Mouse (Mus musculus) heart, embryonic 12.5 days (tissue): Measurements from ENCODE around the gene Asb17. TPM values are rescaled to one million over a fixed set of nuclear protein-coding genes. Genes with fewer than 3 reads are reported as not detected.
A peak's percentile ranks its signal among the peaks of the same experiment; 100 is the strongest.
"Not testable (repeated sequence)": the region's sequence is repeated elsewhere in the genome, so short reads cannot be mapped to it uniquely, and the experiment has no call there.

Experiments used
- ATAC-seq: fragments of 200-750 bp; cut with Nextera tagmentation; 2 replicates; pipeline ENCODE4 v1.8.0; 2017; ENCODE audit warnings: moderate TSS enrichment, moderate library complexity; ENCODE audit not compliant: insufficient number of reproducible peaks, low FRiP score
- H3K27ac ChIP-seq: fragments of 300-500 bp; sonication (generic); 2 replicates; pipeline ENCODE4 v1.5.1; 2016; ENCODE audit warnings: mild to moderate bottlenecking, moderate library complexity; ENCODE audit not compliant: poor library complexity, severe bottlenecking
- H3K27me3 ChIP-seq: fragments of 300-500 bp; sonication (generic); replicated peaks from 2 replicates; pipeline ENCODE4 v1.6.1; 2016; ENCODE audit warnings: mild to moderate bottlenecking, moderate library complexity
- H3K36me3 ChIP-seq: fragments of 300-500 bp; sonication (generic); 2 replicates; pipeline ENCODE4 v1.6.1; 2016; ENCODE audit warnings: mild to moderate bottlenecking, moderate library complexity
- H3K4me1 ChIP-seq: fragments of 300-500 bp; sonication (generic); replicated peaks from 2 replicates; pipeline ENCODE4 v1.6.1; 2016; ENCODE audit warnings: mild to moderate bottlenecking
- H3K4me2 ChIP-seq: fragments of 300-500 bp; sonication (generic); 2 replicates; pipeline ENCODE4 v1.6.1; 2016; ENCODE audit warnings: mild to moderate bottlenecking, moderate library complexity
- H3K4me3 ChIP-seq: fragments of 300-500 bp; sonication (generic); 2 replicates; pipeline ENCODE4 v1.5.1; 2016; ENCODE audit warnings: mild to moderate bottlenecking
- H3K9ac ChIP-seq: fragments of 300-500 bp; sonication (generic); 2 replicates; pipeline ENCODE4 v1.6.1; 2016; ENCODE audit warnings: mild to moderate bottlenecking, moderate library complexity
- H3K9me3 ChIP-seq: fragments of 300-500 bp; sonication (generic); replicated peaks from 2 replicates; pipeline ENCODE4 v1.6.1; 2016; ENCODE audit warnings: mild to moderate bottlenecking, moderate library complexity
- WGBS: fragments of 180-500 bp; shearing (Covaris S2); methylation state at CpG from one replicate; pipeline ENCODE4 v1.1.7; 2016; 5-methylcytosine and 5-hydroxymethylcytosine counted together
- polyA plus RNA-seq: library from polyadenylated mRNA; unstranded; fragments of >200 nt; fragmentation: Nextera tagmentation; extraction: Ambion mirVana; gene quantifications from 2 replicates; pipeline ENCODE4 v1.2.1, GENCODE M21; 2016

Asb17 gene
- polyA plus RNA-seq, 1 experiment from 2014 or later: 0.70 TPM

DNA sequence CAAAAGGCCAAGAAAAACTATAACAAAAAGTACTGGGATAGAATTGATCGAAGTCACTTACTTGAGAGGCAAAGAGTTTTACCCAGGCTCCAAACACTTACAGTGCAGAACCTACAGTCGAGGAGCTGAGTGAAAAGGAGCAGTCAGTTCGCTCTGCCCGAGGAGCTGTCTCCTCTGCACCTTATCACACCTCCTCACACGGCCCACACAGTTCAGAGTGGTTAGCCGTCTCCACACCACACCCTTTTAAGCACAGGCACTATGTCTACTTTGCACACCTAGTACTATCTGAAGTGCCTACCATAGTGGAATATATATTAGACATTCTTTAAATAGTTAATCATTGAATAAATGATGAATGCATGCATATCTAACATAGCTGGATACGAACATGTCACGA, 8.3 kb downstream of the Asb17 start:
- Histone ChIP-seq H3K4me3 (no peak overlapping the region), H3K36me3 (no peaks in the 10 kb centered on the region), H3K9ac (no peak overlapping the region), H3K4me1 (peaks cover 14% of the 10 kb centered on the region), H3K27me3 (peaks cover 48% of the 10 kb centered on the region), H3K4me2 (no peak overlapping the region), H3K27ac (no peak overlapping the region), H3K9me3 (no peaks in the 10 kb centered on the region)
- peak; percentile 91 for ATAC-seq
- 40% methylated on average over 8 of the region's 8 CpGs for WGBS

DNA sequence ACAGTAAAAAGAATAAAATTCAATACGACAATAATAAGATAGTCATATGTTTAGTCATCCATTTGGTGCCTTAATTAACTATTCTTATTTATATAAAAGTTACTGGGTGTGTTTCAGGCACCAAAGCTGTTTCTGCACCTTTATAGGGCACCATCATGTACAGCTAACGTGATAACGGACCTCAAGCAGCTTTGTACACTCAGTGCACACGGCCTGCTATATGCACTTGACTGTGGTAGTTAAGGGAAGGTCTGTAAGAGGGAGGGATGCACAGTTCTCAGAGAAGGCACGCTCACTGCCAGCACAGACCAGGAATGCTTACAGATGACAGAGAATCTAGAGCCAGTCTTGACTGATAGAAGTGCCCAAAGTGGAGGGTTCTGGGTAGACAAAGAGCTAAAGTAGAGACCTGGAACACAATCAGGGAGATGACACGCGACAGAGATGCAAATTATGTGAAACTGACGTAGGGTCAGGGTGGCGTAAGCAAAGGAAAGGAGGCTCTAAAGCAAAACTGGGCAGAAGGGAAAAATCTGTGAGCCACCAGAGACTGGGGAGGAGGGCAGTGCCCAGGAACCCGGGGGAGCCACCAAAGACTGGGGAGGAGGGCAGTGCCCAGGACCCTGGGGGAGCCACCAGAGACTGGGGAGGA, 14.5 kb downstream of the Asb17 start:
- Histone ChIP-seq H3K36me3 (no peaks in the 10 kb centered on the region), H3K9ac (no peak overlapping the region), H3K4me2 (no peak overlapping the region), H3K27ac (no peak overlapping the region), H3K4me3 (no peak overlapping the region), H3K9me3 (no peaks in the 10 kb centered on the region), H3K4me1 (no peaks in the 10 kb centered on the region), H3K27me3 (peaks cover 39% of the 10 kb centered on the region)
- WGBS: 75% methylated on average over 10 of the region's 10 CpGs
- ATAC-seq: no peak

DNA sequence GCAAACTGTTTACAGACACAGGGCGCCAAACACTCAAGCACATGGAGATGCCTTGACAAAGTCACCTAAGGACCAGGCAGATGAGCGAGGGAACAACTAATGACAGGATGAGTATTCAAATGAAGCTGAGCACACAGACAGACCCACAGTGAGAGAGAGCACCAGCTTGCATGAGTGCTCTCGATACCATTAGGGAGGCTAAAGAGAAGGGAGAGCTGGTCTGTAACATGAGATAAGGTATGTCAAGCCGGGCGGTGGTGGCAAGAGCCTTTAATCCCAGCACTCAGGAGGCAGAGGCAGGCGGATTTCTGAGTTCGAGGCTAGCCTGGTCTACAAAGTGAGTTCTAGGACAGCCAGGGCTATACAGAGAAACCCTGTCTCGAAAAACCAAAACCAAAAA, 16.4 kb downstream of the Asb17 start:
- not testable (repeated sequence) for ATAC-seq, H3K9ac ChIP-seq, H3K9me3 ChIP-seq, H3K4me1 ChIP-seq, H3K4me2 ChIP-seq, H3K36me3 ChIP-seq, H3K27ac ChIP-seq, H3K4me3 ChIP-seq
- peaks cover 24% of the 10 kb centered on the region for H3K27me3 ChIP-seq
- 76% methylated on average over 8 of the region's 8 CpGs for WGBS

DNA sequence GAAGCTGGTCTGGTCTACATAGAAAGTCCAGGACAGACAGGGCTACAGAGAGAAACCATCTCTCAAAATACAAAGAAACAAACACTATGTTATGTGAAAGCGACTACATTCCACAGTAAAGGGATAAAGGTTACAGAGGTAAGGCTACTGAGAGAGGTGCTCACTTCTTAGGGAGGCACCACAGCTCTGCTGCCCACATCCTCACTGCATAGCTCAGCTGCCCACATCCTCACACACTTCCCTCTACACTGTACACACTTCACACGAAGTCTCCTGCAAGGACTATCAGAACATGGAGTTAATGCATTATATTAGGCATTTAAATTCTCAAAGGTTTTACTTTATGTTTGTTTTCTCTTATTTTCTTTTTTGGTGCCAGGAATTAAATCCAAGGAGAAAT, 19.8 kb downstream of the Asb17 start:
- H3K9ac ChIP-seq: no peak overlapping the region
- no peak overlapping the region for H3K4me3 ChIP-seq
- H3K4me2 ChIP-seq: no peak overlapping the region
- H3K36me3 ChIP-seq: no peaks in the 10 kb centered on the region
- H3K27ac ChIP-seq: no peak overlapping the region
- no peaks in the 10 kb centered on the region for H3K9me3 ChIP-seq
- H3K27me3 ChIP-seq: peaks cover 14% of the 10 kb centered on the region
- WGBS: 64% methylated on average over 2 of the region's 2 CpGs
- H3K4me1 ChIP-seq: no peaks in the 10 kb centered on the region
- no peak for ATAC-seq

- Histone ChIP-seq H3K27ac (no peak overlapping the region), H3K27me3 (peaks cover 4% of the 10 kb centered on the region; the same call in 1 of the 2 replicates), H3K4me1 (no peaks in the 10 kb centered on the region), H3K4me2 (no peak overlapping the region), H3K9me3 (no peaks in the 10 kb centered on the region), H3K9ac (no peak overlapping the region), H3K36me3 (no peaks in the 10 kb centered on the region), H3K4me3 (no peak overlapping the region)
- ATAC-seq: no peak
- WGBS: 73% methylated on average over 4 of the region's 4 CpGs
These were observed 20.8 kb downstream of the Asb17 start for GRCm38 (mm10) chr3:153864636-153865429.

GRCm38 (mm10) chr3:153867149-153868136, 23.4 kb downstream of the Asb17 start:
- no peaks in the 10 kb centered on the region for H3K4me1 ChIP-seq
- no peak overlapping the region for H3K27ac ChIP-seq
- H3K9ac ChIP-seq: no peak overlapping the region
- H3K4me3 ChIP-seq: no peak overlapping the region
- no peak for ATAC-seq
- no peaks in the 10 kb centered on the region for H3K36me3 ChIP-seq
- 73% methylated on average over 14 of the region's 14 CpGs for WGBS
- H3K9me3 ChIP-seq: no peaks in the 10 kb centered on the region
- no peaks in the 10 kb centered on the region for H3K27me3 ChIP-seq
- H3K4me2 ChIP-seq: no peak overlapping the region

DNA sequence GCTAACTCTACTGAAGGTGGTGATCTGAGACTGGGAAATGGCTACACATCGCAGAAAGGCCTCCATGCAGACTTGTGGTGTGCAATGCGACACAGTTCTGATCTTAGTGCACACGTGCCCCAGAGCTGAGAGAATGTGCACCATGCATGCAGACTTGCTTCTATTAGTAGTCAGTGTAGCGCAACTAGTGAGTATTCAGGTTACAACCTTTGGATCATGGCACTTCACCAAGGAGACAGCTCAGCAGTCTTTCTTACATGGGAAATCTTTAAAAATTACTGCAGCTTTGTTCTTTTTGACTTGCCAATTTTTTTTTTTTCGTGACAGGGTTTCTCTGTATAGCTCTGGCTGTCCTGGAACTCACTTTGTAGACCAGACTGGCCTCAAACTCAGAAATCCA, 27.4 kb downstream of the Asb17 start:
- no peaks in the 10 kb centered on the region for H3K27me3 ChIP-seq
- H3K36me3 ChIP-seq: no peaks in the 10 kb centered on the region
- H3K9ac ChIP-seq: no peak overlapping the region
- H3K4me2 ChIP-seq: no peak overlapping the region
- H3K9me3 ChIP-seq: no peaks in the 10 kb centered on the region
- no peak overlapping the region for H3K4me3 ChIP-seq
- 79% methylated on average over 5 of the region's 5 CpGs for WGBS
- no peak for ATAC-seq
- no peaks in the 10 kb centered on the region for H3K4me1 ChIP-seq
- H3K27ac ChIP-seq: no peak overlapping the region

DNA sequence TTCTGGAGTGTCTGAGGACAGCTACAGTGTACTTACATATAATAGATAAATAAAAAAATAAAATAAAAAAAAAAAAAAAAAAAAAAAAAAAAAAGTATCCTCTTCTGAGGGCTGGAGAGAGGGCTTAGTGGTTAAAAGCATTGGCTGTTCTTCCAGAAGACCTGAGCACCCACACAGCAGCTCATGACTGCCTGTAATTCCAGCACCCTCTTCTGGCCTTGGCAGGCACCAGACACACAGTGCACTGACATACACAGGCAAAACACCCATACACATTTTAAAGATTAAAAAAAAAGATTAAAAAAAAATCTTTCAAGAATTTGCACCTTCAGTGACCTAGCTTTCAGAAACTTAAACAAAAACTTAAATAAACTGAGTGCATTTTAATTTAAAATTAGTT, 42.3 kb downstream of the Asb17 start:
- ATAC-seq: no peak
- Histone ChIP-seq H3K4me1 (no peaks in the 10 kb centered on the region), H3K27ac (no peak overlapping the region), H3K4me2 (no peak overlapping the region), H3K4me3 (no peak overlapping the region), H3K9me3 (no peaks in the 10 kb centered on the region), H3K36me3 (no peaks in the 10 kb centered on the region), H3K27me3 (no peaks in the 10 kb centered on the region; the same call in 1 of the 2 replicates), H3K9ac (no peak overlapping the region)

GRCm38 (mm10) chr3:153888141-153888540, 44.1 kb downstream of the Asb17 start:
- WGBS: 37% methylated on average over 6 of the region's 6 CpGs
- H3K36me3 ChIP-seq: no peaks in the 10 kb centered on the region
- no peaks in the 10 kb centered on the region for H3K9me3 ChIP-seq
- no peak overlapping the region for H3K9ac ChIP-seq
- no peak overlapping the region for H3K27ac ChIP-seq
- H3K27me3 ChIP-seq: no peaks in the 10 kb centered on the region; the same call in 1 of the 2 replicates
- H3K4me1 ChIP-seq: no peaks in the 10 kb centered on the region
- no peak overlapping the region for H3K4me2 ChIP-seq
- no peak for ATAC-seq
- H3K4me3 ChIP-seq: no peak overlapping the region

DNA sequence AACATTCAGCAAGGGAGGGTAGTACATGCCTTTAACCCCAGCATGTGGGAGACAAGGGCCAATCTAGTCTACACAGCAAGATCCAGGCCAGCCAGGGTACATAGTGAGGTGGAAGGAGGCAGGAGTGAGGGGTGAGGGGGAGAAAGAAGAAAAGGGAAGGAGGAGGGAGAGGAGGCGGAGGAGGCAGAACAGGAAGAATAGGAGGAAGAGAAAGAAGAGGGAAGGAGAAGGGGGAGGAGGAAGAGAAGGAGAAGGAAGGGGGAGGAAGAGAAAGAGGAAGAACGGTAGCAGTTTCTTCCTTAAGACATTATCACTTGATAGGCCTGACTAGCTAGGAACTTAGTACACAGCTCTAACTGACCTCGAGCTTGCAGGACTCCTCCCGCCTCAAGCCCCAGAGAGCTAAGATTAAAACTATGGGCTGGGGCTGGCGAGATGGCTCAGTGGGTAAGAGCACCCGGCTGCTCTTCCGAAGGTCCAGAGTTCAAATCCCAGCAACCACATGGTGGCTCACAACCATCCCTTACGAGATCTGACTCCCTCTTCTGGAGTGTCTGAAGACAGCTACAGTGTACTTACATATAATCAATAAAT, 45.3 kb downstream of the Asb17 start:
- ATAC-seq: no peak
- no peaks in the 10 kb centered on the region for H3K9me3 ChIP-seq
- H3K4me1 ChIP-seq: no peaks in the 10 kb centered on the region
- no peak overlapping the region for H3K4me3 ChIP-seq
- WGBS: 70% methylated on average over 7 of the region's 8 CpGs
- no peak overlapping the region for H3K4me2 ChIP-seq
- no peaks in the 10 kb centered on the region; the same call in 1 of the 2 replicates for H3K27me3 ChIP-seq
- H3K27ac ChIP-seq: no peak overlapping the region
- H3K36me3 ChIP-seq: no peaks in the 10 kb centered on the region
- no peak overlapping the region for H3K9ac ChIP-seq

DNA sequence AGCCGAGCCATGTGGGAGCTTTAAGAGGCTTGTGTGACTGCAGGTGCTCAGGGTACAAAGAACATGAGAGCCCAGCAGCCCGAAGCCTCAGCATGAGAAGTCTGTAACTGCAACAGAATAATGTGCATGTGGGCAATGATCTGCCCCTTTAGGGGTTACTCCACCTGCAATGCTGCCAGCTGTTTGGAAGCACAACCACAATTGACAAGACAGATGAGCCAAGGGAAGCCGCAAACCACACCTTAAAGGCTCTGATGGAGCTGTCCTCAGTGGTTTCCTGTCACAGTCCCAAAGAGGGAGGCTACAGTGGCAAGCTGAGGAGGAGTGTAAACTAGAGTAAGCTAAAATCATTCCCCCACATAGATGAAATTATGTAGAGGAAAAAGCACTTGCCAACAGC, 51.4 kb downstream of the Asb17 start:
- no peak overlapping the region for H3K9ac ChIP-seq
- H3K27me3 ChIP-seq: no peaks in the 10 kb centered on the region
- no peaks in the 10 kb centered on the region for H3K36me3 ChIP-seq
- ATAC-seq: no peak
- H3K4me2 ChIP-seq: no peak overlapping the region
- 86% methylated on average over 3 of the region's 3 CpGs for WGBS
- no peaks in the 10 kb centered on the region for H3K9me3 ChIP-seq
- H3K4me3 ChIP-seq: no peak overlapping the region
- no peaks in the 10 kb centered on the region for H3K4me1 ChIP-seq
- H3K27ac ChIP-seq: no peak overlapping the region
